Mouse (Mus musculus) ES-E14 (cell line): ENCODE data around the gene Echdc3. TPM values are rescaled to one million over a fixed set of nuclear protein-coding genes. Genes with fewer than 3 reads are reported as not detected.

Source experiments
- DNase-seq: peaks from one replicate; pipeline ENCODE4 v3.0.0-alpha.2; 2013; ENCODE audit warnings: low read depth, low spot score
- H3K27ac ChIP-seq: 2 replicates; pipeline ENCODE4 v1.5.1; 2012; ENCODE audit warnings: low read depth, mild to moderate bottlenecking, low read length, moderate library complexity, mixed read lengths; ENCODE audit not compliant: poor library complexity, insufficient read depth, severe bottlenecking
- H3K36me3 ChIP-seq: 2 replicates; pipeline ENCODE4 v1.6.1; 2012; ENCODE audit warnings: mild to moderate bottlenecking, low read length, moderate library complexity, mixed read lengths; ENCODE audit not compliant: control insufficient read depth, poor library complexity, insufficient read depth, severe bottlenecking
- H3K4me1 ChIP-seq, 2 experiments: fragments of 150-350 bp in 1 of 2; sonication (generic) in 1 of 2; 2 replicates each; pipeline ENCODE4 v1.6.1; 2012; ENCODE audit warnings: low read length in 2 of 2, mild to moderate bottlenecking in 1 of 2, mixed read lengths in 1 of 2; ENCODE audit not compliant: control insufficient read depth in 2 of 2, insufficient read depth in 2 of 2, poor library complexity in 1 of 2
- H3K4me3 ChIP-seq, 2 experiments: fragments of 150-350 bp in 1 of 2; sonication (generic) in 1 of 2; 2 replicates each; pipeline ENCODE4 v1.5.1; 2012; ENCODE audit warnings: low read length in 2 of 2, low read depth in 1 of 2, mild to moderate bottlenecking in 1 of 2, mixed read lengths in 1 of 2; ENCODE audit not compliant: insufficient read depth in 1 of 2, poor library complexity in 1 of 2, severe bottlenecking in 1 of 2
- H3K9ac ChIP-seq: 2 replicates; pipeline ENCODE4 v1.6.1; 2012; ENCODE audit warnings: low read depth, mild to moderate bottlenecking, low read length, mixed read lengths; ENCODE audit not compliant: poor library complexity, insufficient read depth, severe bottlenecking
- H3K9me3 ChIP-seq: fragments of 150-350 bp; sonication (generic); 2 replicates; pipeline ENCODE4 v1.6.1; 2012; ENCODE audit warnings: low read depth, mild to moderate bottlenecking, low read length; ENCODE audit not compliant: control insufficient read depth, insufficient read depth
- CHD2 ChIP-seq: IDR thresholded peaks from 2 replicates; pipeline ENCODE4 v1.6.1; 2014; ENCODE audit warnings: mild to moderate bottlenecking, low read depth, low read length, inconsistent platforms
- HCFC1 ChIP-seq: IDR thresholded peaks from 2 replicates; pipeline ENCODE4 v1.6.1; 2012; ENCODE audit warnings: low read length, inconsistent platforms, borderline replicate concordance; ENCODE audit not compliant: insufficient read depth
- MAFK ChIP-seq: IDR thresholded peaks from 2 replicates; pipeline ENCODE4 v1.6.1; 2014; ENCODE audit warnings: mild to moderate bottlenecking, low read depth, low read length, inconsistent platforms; ENCODE audit not compliant: insufficient read depth
- ZC3H11A ChIP-seq: IDR thresholded peaks from 2 replicates; pipeline ENCODE4 v1.6.1; 2012; ENCODE audit warnings: low read depth, mild to moderate bottlenecking, inconsistent platforms, low read length, borderline replicate concordance
- ZNF384 ChIP-seq: IDR thresholded peaks from 2 replicates; pipeline ENCODE4 v1.6.1; 2012; ENCODE audit warnings: low read depth, low read length, inconsistent platforms
- in situ Hi-C, 2 experiments: fragments of 600-800 bp; cut with MboI; formaldehyde crosslinking; loops; one replicate each; pipeline ENCODE4 v1.15.1; 2025; ENCODE audit warnings: low sequenced_read_pairs in 2 of 2, inconsistent platforms in 1 of 2; ENCODE audit not compliant: unreplicated experiment in 2 of 2
- total RNA-seq: library from RNA; depleted of rRNA; stranded (reverse); fragments of 300-350 nt; gene quantifications from 2 replicates; pipeline ENCODE4 v1.2.3, GENCODE M21; 2012

Echdc3 gene
- total RNA-seq, 1 experiment, result 2.0 TPM

- no peak for TF ChIP-seq MAFK
- no peak for TF ChIP-seq ZC3H11A
- no peak for TF ChIP-seq ZNF384
- no peak for TF ChIP-seq CHD2
- TF ChIP-seq HCFC1, result no peak
- in situ Hi-C loops, result loop anchor here in 1 of 2 experiments (10.0 kb wide), 1 partner anchor 174 kb away; no protein-coding TSS in a partner anchor
- H3K4me1 ChIP-seq, result no peaks in the 10 kb centered on the region
- H3K27ac ChIP-seq, result no peak overlapping the region
- no peak overlapping the region for H3K9ac ChIP-seq
- H3K9me3 ChIP-seq, result no peaks in the 10 kb centered on the region
- H3K4me3 ChIP-seq, result no peak overlapping the region
- DNase-seq, result no peak
- no peaks in the 10 kb centered on the region for H3K36me3 ChIP-seq
These were observed 44.3 kb downstream of the Echdc3 start for GRCm38 (mm10) chr2:6168560-6168959.

- no peak overlapping the region for H3K27ac ChIP-seq
- H3K4me3 ChIP-seq, result no peak overlapping the region
- H3K36me3 ChIP-seq, result no peaks in the 10 kb centered on the region
- no peaks in the 10 kb centered on the region for H3K9me3 ChIP-seq
- in situ Hi-C loops, result loop anchor here in 1 of 2 experiments (10.0 kb wide), 1 partner anchor 173 kb away; no protein-coding TSS in a partner anchor
- H3K4me1 ChIP-seq, result no peaks in the 10 kb centered on the region; a peak in 1 of 4 replicates
- H3K9ac ChIP-seq, result no peak overlapping the region
- TF ChIP-seq ZNF384, result no peak
- peak; percentile 93 for TF ChIP-seq ZC3H11A
- no peak for TF ChIP-seq CHD2
- no peak for TF ChIP-seq MAFK
- peak; percentile 75 for DNase-seq
These were observed 44.8 kb downstream of the Echdc3 start for GRCm38 (mm10) chr2:6167843-6168558.

- Histone ChIP-seq H3K9ac (no peak overlapping the region), H3K9me3 (no peaks in the 10 kb centered on the region), H3K4me3 (no peak overlapping the region), H3K27ac (no peak overlapping the region), H3K36me3 (no peaks in the 10 kb centered on the region), H3K4me1 (peaks cover under 1 to 5% of the 10 kb centered on the region in 2 experiments; a peak in 2 of 4 replicates)
- in situ Hi-C loops, result loop anchor here in 1 of 2 experiments (10.0 kb wide), 1 partner anchor 171 kb away; no protein-coding TSS in a partner anchor
- TF ChIP-seq HCFC1, result no peak
- no peak for TF ChIP-seq CHD2
- no peak for TF ChIP-seq MAFK
- no peak for TF ChIP-seq ZC3H11A
- no peak for TF ChIP-seq ZNF384
- DNase-seq, result no peak
These were observed 47.1 kb downstream of the Echdc3 start for GRCm38 (mm10) chr2:6165771-6166170.

GRCm38 (mm10) chr2:6164606-6165290 is 48.1 kb downstream of the Echdc3 start:
- Histone ChIP-seq H3K36me3 (no peaks in the 10 kb centered on the region), H3K4me3 (no peak overlapping the region), H3K4me1 (peaks cover 3 to 5% of the 10 kb centered on the region in 2 experiments; a peak in 2 of 4 replicates), H3K27ac (no peak overlapping the region), H3K9ac (no peak overlapping the region), H3K9me3 (no peaks in the 10 kb centered on the region)
- TF ChIP-seq HCFC1 (no peak), ZNF384 (no peak), CHD2 (no peak), ZC3H11A (no peak), MAFK (no peak)
- DNase-seq, result no peak
- in situ Hi-C loops, result loop anchor here in 1 of 2 experiments (10.0 kb wide), 1 partner anchor 170 kb away; no protein-coding TSS in a partner anchor
